Mouse (Mus musculus) E14TG2a.4 (cell line): ENCODE measurements at regions not wholly inside any gene's neighbourhood (a gene's known extent, or its start where the extent isn't known, plus 50 kb on each side); places are given as distances from the start of the nearest gene placed in this dataset.

ENCODE experiments used
- CTCF ChIP-seq: conservative IDR thresholded peaks from 2 replicates; pipeline ENCODE4 v1.5.1; 2014; ENCODE audit warnings: low read length
- NANOG ChIP-seq: IDR thresholded peaks from 2 replicates; pipeline ENCODE4 v1.6.1; 2014; ENCODE audit warnings: borderline replicate concordance, low read length, mixed read lengths

DNA sequence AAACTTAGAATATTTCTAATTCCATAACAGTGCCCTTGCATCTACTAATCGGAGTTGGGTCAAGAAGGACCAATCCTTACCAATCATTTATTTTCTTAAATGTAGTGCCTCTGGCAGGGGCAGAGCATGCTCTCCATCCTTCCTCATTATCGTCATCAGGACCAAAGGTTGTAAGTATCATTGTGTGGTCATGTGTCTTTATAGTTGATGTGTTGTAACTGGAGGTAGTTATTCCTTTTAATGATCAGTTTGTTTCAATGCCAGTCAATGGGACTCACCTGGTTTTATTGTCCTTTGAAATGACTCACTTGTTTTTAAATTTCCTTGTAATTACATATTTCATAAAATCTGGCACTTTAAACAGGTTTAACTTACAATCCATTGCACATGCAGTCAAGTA is 399.6 kb downstream of the Sec16b start:
- TF ChIP-seq CTCF (no peak), NANOG (no peak)
